Mouse (Mus musculus): ENCODE data around the gene Eif4a2.

The Eif4a2 gene

GRCm38 (mm10) chr16:23145211-23145610 lies 38.0 kb downstream of the Eif4a2 start:
- no peak for DNase-seq

- no peak for DNase-seq
Measured at GRCm38 (mm10) chr16:23146280-23146679, 39.0 kb downstream of the Eif4a2 start, which contains the start of gene Adipoq. Gene Adipoq (plus strand): TSS chr16:23146536.

GRCm38 (mm10) chr16:23148936-23149335 lies 41.7 kb downstream of the Eif4a2 start:
- no peak for DNase-seq

- no peak for DNase-seq
Measured at GRCm38 (mm10) chr16:23149396-23149795, 42.2 kb downstream of the Eif4a2 start.

- peak; percentile 55 for DNase-seq
Measured at GRCm38 (mm10) chr16:23151423-23151822, 44.2 kb downstream of the Eif4a2 start.

GRCm38 (mm10) chr16:23154261-23154660 lies 47.0 kb downstream of the Eif4a2 start:
- no peak for DNase-seq

- no peak for DNase-seq
Measured at GRCm38 (mm10) chr16:23157013-23157412, 49.8 kb downstream of the Eif4a2 start.

GRCm38 (mm10) chr16:23158292-23158691 lies 51.0 kb downstream of the Eif4a2 start:
- no peak for DNase-seq

GRCm38 (mm10) chr16:23158957-23159356 lies 51.7 kb downstream of the Eif4a2 start:
- no peak for DNase-seq

- DNase-seq = no peak
Measured at GRCm38 (mm10) chr16:23159749-23160148, 52.5 kb downstream of the Eif4a2 start.

- no peak for DNase-seq
Measured at GRCm38 (mm10) chr16:23162116-23162515, 54.9 kb downstream of the Eif4a2 start.
